Mouse (Mus musculus) G1E-ER4 (cell line): ENCODE measurements around the gene Ccnc. TPM values are rescaled to one million over a fixed set of nuclear protein-coding genes. Genes with fewer than 3 reads are reported as not detected.

Experiments
- GATA1 ChIP-seq: IDR thresholded peaks from one replicate; pipeline ENCODE4 v1.8.0; 2012; ENCODE audit warnings: low read length, inconsistent platforms
- polyA plus RNA-seq: library from polyadenylated mRNA; stranded (reverse); fragments of >175 nt; gene quantifications from 2 replicates; pipeline ENCODE4 v1.2.3, GENCODE M21; 2012

Ccnc gene
- polyA plus RNA-seq, 1 experiment, result 0.51 TPM

- TF ChIP-seq GATA1, result no peak
Measured at GRCm38 (mm10) chr4:21776091-21776945, 48.8 kb downstream of the Ccnc start.

DNA sequence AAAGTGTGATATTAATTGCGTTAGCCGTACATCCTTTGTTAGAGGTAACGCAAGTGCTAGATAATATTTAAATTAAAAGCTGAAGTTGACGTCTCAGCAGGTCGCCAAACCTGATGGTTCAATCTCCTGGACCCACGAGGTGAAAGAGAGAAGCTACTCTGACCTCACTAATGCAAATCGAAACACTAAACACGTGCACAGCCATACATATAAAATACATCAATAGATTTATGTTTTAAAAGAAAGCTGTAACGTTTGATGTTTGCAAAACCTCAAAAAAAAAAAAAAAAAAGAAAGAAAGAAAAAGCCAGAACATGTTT, 49.4 kb downstream of the Ccnc start:
- TF ChIP-seq GATA1, result no peak

DNA sequence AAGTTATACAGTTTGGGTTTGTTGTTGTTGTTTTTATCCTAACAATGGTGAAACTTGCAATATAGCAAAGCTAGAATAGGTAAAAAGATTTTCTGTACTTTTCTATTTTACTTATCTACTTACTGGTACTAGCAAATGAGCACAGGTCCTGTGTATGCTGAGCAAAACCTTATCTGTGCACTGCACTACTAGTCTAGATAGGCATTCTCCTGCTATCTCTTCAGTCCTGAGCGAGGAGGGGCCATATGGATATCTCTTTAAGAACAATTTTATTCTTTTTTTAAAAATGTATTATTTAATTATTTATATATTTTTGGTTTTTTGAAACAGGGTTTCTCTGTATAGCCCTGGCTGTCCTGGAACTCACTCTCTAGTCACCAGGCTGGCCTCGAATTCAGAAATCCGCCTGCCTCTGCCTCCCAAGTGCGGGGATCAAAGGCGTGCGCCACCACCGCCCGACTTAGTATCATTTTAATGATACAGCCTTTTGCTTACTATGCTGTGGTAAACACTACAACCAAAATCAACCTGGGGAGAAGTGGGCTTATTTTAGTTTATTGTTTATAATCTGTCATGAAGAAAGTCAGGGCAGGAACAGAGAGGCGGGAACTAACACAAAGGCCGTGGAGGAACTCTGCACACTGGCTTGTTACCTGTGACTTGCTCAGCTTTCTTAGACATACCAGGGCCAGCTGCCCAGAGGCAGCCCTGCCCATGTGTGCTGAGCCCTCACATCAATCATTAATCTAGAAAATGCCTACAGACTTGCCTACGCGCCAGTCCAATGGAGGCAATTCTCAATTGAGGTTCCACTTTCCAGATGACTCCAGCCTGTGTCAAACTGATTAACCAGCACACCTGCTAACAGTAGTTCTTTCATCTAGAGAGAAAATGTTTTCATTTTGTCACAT, 53.6 kb downstream of the Ccnc start:
- TF ChIP-seq GATA1, result peak; percentile 55

- no peak for TF ChIP-seq GATA1
Measured at GRCm38 (mm10) chr4:21786268-21786667, 58.8 kb downstream of the Ccnc start.

DNA sequence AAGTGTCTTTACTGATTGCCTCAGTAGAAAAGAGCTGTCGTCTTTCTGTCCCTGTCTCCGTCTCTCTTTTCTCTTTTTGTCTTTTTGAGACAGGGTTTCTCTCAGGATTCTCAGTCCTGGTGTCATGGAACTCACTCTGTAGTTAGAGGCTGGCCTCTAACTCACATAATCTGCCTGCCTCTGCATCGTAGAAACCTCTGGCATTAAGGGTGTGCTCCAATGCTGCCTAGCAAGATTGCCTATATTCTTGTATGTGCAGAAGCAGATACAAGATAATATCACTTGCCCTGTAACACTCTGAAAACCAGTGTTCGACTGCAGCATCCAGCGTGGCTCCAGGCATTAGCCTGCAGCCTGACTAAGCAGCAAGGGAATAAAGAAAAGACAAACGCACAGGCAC, 61.4 kb downstream of the Ccnc start:
- no peak for TF ChIP-seq GATA1

GRCm38 (mm10) chr4:21789836-21790235, 62.3 kb downstream of the Ccnc start:
- no peak for TF ChIP-seq GATA1

GRCm38 (mm10) chr4:21793631-21794030, 66.1 kb downstream of the Ccnc start:
- no peak for TF ChIP-seq GATA1

DNA sequence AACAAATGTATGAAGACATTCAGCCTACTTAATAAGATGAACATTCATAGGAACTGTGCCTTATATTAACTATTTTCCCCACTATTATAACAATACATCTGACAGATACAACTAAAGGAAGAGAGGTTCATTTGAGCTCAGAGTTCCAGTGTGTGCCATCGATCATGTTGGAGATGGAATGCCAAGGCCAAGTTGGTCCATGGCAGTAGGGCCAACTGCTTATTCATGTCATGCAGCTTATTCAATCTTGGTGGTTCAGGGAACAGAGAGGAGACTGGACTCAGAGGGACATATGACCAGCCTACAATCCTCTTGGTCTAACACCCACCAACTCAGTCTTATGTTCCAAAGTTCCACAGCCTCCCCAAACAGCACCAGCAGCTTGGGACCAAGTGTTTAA, 73.5 kb downstream of the Ccnc start:
- no peak for TF ChIP-seq GATA1

GRCm38 (mm10) chr4:21801620-21802019, 74.1 kb downstream of the Ccnc start:
- TF ChIP-seq GATA1, result no peak

DNA sequence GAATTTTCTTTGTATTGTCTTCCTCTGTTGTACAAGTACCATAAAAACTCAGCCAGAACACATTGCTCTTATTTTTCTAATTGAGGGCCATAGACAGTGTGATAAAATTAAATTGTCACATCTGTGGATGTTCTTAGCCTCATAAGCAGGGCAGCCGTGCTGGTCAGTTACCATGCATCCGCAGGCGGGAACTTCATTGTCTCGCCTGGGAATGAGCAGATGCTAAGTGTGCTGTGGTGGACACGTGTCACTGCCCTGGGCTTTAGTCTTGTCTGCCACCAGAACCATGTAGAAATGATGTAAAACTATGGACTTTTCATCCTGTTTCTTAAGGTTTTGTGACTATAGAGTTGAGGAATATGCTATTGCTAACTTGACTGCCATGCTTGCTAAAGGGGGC, 79.7 kb downstream of the Ccnc start:
- no peak for TF ChIP-seq GATA1

Other genes starting within 250 kb of the Ccnc start
- not detected in 2 replicates for gene Prdm13, start 41.7 kb upstream of the Ccnc start, polyA plus RNA-seq
- gene Usp45, start 39.5 kb downstream of the Ccnc start, polyA plus RNA-seq, result 3.6 and 3.9 TPM in 2 replicates
- 4.6 and 6.1 TPM in 2 replicates for gene Tstd3, start 39.5 kb downstream of the Ccnc start, polyA plus RNA-seq
- 25.7 and 53.8 TPM in 2 replicates for gene Pnisr, start 119.9 kb downstream of the Ccnc start, polyA plus RNA-seq
- gene Coq3, start 152.0 kb downstream of the Ccnc start, polyA plus RNA-seq, result 5.8 TPM in 2 replicates
- gene Faxc, start 203.6 kb downstream of the Ccnc start, polyA plus RNA-seq, result not detected in 2 replicates